Mouse (Mus musculus) cerebellum, postnatal 4 days (tissue): ENCODE measurements around the gene Crip3.
A peak's percentile ranks its signal among the peaks of the same experiment; 100 is the strongest.

Experiments
- DNase-seq, 2 experiments: peaks; one replicate each; pipeline ENCODE4 v3.0.0; 2022; ENCODE audit warnings: low spot score in 2 of 2, mixed read lengths in 1 of 2

The Crip3 gene

DNA sequence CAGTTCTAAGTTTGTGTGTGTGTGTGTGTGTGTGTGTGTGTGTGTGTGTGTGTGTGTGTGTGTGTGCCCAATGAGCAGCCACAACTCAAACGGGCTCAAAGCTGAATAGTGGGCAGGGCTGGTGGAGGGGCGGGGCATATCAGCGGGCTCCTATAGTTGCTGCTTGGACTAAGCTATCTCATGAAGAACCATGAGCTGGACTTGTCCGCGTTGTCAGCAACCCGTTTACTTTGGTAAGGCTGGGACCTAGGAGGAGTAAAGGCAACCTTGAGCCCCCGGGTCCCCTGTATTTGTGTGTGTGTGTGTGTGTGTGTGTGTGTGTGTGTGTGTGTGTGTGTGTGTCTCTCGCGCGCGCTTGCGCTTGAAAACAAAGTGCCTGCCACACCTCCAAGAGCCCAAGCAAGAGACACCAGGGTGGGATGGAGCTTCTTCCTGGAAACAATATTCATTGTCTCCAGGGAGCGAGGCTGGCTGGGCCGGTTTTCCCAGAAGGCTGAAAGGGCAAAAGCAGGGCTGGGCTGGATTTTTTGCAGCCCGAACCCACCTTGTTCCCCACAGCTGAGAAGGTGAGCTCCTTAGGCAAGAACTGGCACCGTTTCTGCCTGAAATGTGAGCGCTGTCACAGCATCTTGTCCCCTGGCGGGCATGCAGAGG is at the start of gene Crip3:
Crip3 (plus strand) TSS at position 166 of the 654 bp plus-strand sequence.
- no peak for DNase-seq

DNA sequence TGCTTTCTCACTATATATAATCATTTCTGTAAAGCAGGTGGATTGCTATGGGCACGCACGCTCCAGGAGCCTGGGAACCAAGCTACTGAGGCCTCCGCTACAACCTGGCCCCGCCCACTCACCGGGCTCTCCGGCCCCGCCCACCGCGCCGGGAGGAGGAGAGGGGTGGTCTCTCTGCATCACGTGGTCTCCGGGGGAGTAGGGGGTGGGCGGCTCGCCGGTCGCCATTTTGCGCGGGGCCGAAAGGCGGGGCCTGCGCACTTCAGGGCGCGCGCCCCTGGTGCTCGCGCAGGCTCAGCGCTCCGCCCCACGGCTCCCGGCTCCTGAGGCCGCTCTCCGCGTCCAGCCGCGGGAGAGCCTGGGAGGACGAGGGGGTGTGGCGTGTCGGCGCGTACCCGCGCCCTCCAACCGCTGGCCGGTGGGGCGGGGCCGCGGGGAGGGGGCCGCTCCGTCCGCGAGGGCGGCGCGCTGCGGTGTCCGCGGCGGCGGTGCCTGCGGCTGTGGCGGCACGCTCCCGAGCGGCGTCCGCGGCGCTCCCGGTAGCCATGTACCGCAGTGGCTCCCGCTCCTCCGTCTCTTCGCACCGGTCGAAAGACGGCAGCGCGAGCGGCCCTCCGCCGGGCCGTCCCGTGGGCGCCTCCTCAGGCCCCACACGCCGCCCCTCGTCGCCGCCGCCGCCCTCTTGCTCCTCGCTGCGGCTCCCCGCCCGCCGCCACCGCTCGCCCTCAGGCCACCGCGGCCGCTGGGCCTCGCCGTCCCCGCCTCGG is 45.2 kb upstream of the Crip3 start, which contains the start of gene Zfp318:
Zfp318 (plus strand) TSS at position 438 of the 767 bp plus-strand sequence.
- peak; percentile 91 to 96 for DNase-seq

DNA sequence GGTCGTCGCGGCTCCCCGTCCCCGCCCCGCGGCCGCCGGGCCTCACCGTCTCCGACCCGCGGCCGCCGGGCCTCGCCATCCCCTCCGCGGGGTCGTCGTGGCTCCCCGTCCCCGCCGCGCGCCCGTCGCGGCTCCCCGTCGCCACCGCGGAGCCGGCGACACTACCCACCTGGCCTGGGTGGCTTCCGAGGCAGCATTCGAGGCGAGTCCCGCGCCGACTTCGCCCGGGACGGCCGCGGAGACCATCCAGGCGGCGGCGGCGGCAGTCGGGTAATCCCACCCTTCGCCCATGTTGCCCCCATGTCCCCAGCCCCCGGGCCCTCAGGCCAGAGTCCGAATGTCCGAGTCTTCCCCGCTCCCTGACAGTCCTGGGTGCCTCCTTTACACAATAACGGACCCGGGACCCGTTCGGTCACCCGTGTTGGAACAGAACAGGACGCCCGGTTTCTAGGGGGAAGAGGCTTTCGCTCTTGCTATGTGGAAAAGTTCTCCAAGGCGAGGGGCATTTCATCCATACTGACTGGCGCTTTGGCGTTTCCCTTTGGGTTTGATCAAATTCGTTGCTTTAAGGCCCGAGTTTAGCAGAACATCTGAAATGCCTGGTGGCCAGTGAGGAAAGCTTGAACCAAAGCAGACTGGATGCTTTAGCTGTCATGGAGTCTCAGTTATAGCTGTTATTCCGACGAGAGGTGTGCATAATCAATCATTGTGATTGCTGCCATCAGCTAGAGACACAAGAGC is 44.5 kb upstream of the Crip3 start:
- peak in 1 of 2 experiments; percentile 32 for DNase-seq

DNA sequence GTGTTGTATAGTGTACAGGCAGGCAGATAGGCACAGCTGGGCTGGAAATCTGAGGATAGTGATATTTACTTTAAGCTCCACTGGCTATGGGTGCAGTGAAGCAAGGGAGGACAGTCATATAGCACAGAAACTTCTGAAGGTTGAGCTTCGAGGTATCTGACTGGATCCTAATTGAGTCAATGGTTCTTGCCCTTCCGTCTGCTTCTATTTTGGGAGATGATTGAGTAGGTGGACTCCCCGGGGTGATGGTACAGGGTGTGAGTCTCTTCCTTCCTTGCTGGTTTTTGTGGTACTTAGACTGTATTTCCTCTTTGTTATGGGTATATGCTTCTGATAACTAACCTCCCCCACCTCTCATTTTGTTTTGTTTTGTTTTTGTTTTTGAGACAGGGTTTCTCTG is 40.5 kb upstream of the Crip3 start:
- no peak for DNase-seq

DNA sequence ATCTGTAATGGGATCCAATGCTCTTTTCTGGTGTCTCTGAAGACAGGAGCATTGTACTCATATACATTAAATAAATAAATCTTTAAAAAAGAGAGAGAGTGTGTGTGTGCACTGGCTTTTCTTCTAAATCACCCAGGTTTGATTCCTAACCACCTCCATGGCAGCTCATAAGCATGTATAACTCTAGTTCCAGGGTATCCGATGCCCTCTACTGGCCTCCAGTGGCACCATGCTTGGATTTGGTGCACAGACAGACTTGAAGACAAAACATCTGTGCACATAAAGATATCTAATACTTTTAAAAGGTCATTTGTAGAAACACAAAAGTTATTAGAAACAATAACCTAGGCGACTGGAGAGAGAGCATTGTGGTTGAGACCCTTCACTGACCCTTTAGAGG is 35.7 kb upstream of the Crip3 start:
- peak in 1 of 2 experiments; percentile 19 for DNase-seq

DNA sequence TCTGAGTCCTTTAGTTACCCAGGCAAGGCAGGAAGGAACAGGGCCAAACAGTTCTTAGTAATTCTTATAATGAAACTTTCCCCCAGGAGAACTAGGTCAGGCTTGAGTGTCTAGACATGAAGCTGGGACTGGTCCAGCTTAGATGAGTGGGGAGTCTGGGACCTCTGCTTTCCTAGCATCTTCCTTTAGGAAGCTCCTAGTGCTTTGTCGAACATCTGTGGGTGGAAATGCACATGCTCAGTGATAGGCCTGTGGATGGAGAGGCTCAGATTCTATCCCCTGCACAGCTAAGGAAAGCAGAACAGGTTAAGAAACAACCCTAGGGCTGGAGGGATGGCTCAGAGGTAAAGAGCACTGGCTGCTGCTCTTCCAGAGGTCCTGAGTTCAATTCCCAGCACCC is 34.1 kb upstream of the Crip3 start:
- DNase-seq = no peak

DNA sequence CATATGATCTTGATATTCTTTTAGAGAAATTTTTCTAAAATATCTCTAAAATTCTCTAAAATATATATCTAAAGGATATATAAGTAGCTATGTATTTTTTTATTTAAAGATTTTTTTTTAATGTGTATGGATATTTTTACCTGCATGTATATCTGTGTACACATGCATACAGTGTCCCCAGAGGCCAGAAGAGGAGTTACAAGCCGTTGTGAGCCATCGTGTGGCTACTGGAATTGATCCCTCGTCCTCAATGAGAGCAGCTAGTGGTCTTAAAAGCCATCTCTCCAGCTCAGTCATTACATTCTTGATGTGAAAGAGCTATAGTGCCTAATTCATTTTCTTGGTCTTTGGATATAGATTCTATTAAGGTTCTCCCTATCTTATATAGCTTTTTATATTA is 20.2 kb upstream of the Crip3 start:
- no peak for DNase-seq

DNA sequence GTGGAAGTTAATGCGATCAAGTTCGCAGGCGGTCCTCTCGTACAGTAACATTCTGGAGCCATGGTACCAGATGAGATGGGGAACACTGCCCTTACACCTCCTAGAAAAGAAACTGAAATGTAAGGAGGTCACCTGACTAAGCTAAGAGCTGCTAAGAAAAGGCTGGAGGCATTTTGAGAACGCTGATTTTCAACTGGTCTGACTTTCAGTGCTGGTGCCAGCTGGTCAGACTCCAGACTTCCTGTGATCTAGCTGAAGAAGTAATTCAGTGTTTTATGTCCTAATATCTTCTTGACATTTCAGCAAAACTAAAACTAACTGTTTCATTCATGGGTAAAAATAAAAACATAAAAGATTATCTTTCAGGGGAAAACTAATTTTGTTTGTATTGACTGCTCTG is 10.1 kb upstream of the Crip3 start:
- no peak for DNase-seq

DNA sequence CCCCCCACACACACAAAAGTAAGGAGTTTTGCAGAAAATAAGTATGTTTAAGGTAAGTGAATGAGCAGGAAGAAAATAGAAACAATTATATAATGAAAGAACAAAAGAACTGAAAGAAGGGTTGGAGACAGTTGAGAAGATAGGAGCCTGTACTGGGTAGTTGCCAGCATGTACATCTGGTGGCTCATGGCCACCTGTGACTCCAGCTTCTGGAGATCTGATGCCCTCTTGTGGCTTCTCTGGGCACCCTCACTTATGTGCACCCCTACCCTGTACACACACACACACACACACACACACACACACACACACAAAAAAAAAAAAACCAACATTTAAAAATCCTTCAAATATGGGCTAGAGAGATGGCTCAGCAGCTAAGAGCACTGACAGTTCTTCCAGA is 9.0 kb upstream of the Crip3 start:
- DNase-seq = no peak

DNA sequence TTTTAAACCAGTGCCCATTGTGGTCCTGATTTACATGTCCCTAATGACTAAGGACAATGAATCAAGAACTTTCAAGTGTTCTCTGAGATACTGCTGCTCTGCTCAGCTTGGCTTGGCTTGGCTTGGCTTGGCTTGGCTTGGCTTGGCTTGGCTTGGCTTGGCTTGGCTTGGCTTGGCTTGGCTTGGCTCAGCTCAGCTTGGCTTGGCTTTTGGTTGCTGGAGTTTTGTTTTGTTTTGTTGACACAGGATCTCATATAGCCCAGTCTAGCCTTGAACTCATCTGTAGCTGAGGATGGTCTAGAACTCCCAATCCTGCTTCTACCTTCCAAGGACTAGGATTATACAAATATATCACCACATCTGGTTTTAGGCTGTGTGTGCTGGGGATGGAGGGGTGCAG is 2.2 kb upstream of the Crip3 start:
- no peak for DNase-seq

DNA sequence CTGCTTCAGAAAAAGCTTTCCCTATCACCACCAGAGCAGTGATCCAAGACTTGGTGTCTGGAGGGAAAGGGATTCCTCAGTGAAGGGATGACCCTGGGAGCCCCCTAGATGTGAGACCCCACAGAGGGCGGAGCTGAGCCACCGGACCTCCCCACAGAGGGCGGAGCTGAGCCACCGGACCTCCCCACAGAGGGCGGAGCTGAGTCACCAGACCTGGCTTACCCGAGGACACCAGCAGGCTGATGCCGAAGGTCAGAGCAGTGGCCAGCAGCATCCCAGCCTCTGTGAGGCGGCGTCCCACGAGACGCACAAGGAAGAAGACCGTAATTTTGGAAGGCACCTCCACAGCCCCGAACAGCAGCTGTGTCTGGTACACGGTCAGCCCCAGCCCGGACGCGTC is 4.9 kb downstream of the Crip3 start:
- no peak for DNase-seq

DNA sequence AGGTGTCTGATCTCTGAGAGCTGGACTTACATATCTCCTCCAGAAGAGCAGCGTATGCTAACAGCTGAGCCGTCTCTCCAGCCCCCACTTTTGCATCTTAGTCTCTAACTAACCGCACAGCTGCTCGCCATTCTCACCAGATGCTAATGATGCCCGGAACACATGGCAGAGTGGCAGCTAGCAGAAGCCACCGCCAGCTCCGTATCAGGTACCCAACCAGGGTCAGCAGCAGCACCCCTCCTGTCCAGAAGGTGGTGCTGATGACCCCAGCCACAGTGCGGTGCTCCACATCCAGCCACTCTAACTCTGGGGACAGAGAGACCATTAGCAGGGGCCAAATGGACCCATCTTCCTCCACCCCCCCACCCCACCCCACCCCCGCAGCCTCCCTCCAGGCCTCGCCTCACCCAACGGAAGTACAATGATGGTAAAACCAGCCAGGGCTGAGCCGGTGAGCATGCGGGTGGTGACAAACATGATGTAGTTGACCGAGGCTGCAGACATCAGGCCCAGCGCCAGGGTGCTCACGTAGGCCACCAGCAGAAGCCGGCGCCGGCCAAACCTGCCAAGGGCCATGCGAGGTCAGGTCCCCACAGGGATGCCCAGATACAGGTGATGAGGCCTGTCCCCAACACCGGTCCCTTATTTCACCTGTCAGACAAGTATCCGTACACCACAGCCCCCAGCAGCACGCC is 8.1 kb downstream of the Crip3 start:
- DNase-seq = peak in 1 of 2 experiments; percentile 42

DNA sequence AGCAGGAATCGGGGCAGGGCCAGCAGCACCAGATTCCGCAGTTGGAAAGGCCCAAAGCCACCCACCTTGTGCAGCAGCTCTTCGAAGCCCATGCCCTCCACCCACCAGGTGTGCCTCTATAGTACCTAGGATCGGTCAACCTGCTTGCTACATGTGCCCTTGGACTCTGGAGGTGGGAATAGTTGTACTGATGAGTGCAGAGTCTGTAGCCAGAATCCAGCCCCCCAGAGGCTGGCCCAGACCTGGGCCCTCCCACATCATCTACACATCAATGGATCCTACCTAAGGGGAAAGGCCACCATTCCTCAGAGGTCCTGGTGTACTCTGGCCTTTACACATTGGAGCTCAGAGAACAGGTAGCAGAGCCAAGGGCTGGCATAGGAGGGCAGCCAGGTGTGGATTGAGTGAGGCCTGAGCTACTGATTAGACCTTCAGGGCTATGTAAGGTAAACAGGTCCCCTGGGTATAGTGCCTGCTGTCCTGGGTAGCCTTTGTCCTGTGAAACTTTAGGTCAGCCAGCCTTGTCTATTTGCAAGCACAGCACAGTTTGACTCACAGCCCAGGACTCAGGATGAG is 9.7 kb downstream of the Crip3 start, which contains the start of gene Slc22a7:
Slc22a7 (minus strand) TSS at position 160 of the 576 bp plus-strand sequence.
- no peak for DNase-seq

DNA sequence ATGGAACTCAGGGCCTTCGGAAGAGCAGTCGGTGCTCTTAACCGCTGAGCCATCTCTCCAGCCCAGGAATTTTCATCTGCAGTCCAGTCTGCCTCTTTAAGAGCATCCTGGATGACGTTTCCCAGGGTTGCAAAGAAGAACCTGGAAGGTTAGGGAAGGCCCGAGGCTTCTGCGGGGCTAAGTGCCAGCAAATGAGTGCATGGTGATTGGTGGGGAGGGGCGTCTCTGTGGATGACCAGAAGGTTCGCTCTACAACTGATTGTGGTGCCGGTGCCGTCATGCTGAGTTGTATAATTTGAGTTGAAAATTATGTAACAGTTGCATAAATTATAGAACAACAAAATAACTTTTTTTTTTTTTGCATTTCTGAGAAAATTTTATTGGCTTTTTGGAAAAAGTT is 10.4 kb downstream of the Crip3 start:
- no peak for DNase-seq

DNA sequence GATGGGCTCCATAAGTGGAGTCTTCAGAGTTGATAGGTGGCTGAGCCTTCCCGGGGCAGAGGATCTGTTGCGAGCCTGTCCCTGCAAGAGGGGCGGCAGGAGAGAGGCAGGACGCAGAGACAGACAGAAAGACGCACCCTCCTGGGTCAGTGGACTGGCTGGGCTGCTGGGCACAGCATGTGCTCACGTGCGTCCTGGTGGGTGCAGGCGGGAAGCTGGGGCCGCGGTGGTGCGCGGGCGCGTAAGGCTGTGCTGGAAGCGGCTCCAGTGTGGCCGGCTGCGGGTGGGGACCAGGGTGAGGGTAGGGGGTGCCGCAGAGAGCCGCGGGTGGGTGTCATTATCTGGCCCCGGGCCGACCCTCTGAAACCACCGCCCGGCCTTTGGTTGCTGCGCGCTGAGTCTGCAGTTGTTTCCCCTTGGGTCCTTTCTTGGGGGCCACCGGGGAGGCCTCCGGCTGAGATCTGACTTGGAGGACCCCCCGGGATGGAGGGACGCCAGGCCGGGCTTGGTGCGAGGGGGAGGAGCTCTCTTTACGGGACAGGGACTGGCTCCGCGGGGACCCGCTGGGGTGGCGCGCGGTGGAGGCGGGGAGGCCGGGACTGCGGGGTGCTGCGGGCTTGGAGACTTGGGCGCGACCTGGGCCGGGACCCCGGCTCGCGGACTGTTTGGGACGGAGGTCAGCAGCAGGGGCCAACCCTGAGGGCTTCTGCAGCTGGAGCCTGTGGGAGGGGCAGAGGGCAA is 16.3 kb downstream of the Crip3 start:
- no peak for DNase-seq

DNA sequence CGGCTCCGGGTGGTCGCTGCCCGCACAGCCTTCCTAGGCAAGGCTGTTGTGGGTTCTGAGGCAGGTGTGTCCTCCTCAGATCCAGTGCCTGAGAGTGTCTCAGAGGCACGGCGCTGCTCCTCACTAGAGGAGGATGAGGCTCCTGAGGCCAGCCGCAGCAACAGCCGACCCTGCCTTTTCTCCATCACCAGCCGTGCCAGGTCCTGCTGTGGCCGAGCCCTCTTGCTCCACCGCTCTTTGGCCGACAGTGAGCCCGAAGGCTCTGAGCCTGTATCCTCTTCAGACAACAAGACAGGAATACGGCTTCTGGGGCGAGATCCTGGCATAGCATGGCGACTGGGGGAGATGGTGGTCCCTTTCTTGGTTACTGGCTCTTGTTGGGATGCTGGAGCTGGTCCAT is 17.5 kb downstream of the Crip3 start:
- DNase-seq = no peak

DNA sequence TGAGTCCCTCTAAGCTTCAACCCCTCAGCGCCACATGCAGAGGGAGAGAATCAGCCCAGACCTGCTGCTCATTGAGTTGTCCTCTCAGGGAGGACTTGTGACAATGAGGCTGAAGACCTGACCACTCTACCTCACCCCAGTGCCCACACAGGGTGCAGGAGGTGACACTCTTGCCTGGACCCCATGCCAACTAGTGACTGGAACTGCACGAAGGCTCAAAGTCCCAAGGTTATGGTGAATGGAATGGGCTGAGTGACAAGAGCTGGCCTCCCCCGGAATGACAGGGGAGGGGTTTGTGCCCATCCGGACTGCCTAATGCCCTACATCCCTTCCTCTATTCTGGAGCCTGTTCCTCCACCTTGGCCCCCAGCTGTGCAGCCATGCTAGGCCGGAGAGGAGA is 24.0 kb downstream of the Crip3 start:
- DNase-seq = no peak

DNA sequence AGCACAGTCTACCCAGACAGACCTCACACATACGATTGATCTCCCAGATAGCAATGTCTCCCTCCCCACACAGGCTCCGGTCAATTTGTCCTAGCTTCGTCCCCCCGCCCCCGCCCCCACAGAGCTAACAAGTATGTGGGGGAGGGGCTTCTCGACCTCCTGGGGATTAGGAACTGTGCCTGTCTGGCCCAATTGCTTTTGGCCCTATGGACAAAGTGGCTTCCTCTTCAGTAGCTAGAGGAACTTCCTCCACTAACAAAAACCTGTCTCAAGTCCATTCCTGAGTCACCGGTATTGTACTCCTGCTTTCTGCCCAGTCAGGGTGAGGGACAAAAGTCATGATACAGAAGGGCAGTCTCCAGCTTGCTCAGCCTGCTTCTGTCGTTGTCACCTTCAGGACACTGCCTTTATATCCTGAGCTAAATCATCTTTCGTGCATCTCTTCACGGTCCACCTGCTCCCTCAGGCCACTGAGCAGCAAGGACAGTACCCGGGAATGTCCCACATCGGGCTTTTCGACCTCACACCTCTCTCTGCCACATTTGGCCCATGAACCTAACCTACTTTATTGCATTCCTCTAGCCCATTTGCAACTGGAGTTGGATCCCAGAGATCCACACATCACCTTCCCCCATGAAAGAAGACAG is 24.7 kb downstream of the Crip3 start:
- DNase-seq = no peak

DNA sequence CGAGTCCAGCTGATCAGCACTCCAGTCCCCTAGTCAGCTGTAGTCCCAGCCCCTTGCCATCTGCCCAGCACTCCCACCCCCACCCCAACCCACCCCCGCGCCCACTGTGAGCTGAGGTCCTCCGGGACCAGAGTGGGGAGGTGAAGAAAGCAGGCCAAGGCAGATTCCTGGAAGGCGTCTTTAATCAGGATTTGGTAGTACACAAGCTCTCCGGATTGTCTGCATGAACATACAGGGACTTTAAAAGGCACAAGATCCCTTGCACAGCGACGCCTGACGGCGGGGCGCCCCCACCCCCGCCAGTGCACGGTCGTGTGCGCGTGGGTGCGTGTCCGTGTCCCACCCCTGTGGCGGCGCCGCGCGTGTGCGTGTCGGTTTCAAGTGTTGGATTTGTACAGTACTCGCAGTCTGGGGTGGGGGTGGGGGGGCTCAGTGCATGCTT is 25.3 kb downstream of the Crip3 start:
- DNase-seq = no peak

DNA sequence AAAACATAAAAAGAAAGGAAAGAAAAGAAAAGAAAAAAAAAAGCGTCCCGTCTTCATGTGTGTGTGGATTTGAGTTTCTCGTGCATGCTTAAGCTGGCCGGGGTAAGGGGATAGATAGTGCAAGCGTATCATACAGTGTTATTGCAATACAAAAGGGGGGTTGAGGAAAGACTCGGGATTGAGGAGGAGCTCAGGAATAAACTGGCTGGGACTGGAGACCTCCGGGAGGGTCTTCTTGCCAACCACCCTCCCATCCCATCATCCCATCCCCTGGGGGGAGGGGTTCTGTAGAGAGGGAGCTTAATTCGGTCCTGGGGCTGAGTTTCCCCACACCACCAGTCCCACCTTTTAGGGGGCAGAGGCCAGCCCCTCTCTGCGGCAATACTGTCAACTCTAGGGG is 25.8 kb downstream of the Crip3 start:
- no peak for DNase-seq
